Mouse (Mus musculus) right cerebral cortex, postnatal 25 days (tissue): ENCODE data around the gene Rab12.

Experiments used
- DNase-seq: peaks from one replicate; pipeline ENCODE4 v3.0.0; 2022

The Rab12 gene

GRCm38 (mm10) chr17:66498598-66498997, 20.9 kb downstream of the Rab12 start:
- no peak for DNase-seq

- DNase-seq: no peak
These were observed 22.9 kb downstream of the Rab12 start for GRCm38 (mm10) chr17:66496589-66496988.

GRCm38 (mm10) chr17:66490022-66490601, 29.4 kb downstream of the Rab12 start:
- DNase-seq: peak; percentile 69

GRCm38 (mm10) chr17:66486576-66486975, 33.0 kb downstream of the Rab12 start:
- DNase-seq: no peak

GRCm38 (mm10) chr17:66485742-66486141, 33.8 kb downstream of the Rab12 start:
- peak; percentile 73 for DNase-seq

- no peak for DNase-seq
These were observed 34.6 kb downstream of the Rab12 start for GRCm38 (mm10) chr17:66484965-66485364.

GRCm38 (mm10) chr17:66483651-66484454, 35.7 kb downstream of the Rab12 start:
- DNase-seq: no peak

GRCm38 (mm10) chr17:66481295-66481694, 38.2 kb downstream of the Rab12 start:
- no peak for DNase-seq

- DNase-seq: no peak
These were observed 38.8 kb downstream of the Rab12 start for GRCm38 (mm10) chr17:66480491-66481278.

- no peak for DNase-seq
These were observed 39.6 kb downstream of the Rab12 start for GRCm38 (mm10) chr17:66479813-66480490.

GRCm38 (mm10) chr17:66479311-66479710, 40.2 kb downstream of the Rab12 start:
- peak; percentile 54 for DNase-seq

- DNase-seq: no peak
These were observed 46.3 kb downstream of the Rab12 start for GRCm38 (mm10) chr17:66473205-66473604.

- DNase-seq: no peak
These were observed 47.8 kb downstream of the Rab12 start for GRCm38 (mm10) chr17:66471775-66472174.

GRCm38 (mm10) chr17:66471252-66471651, 48.3 kb downstream of the Rab12 start:
- no peak for DNase-seq

GRCm38 (mm10) chr17:66470020-66470419, 49.5 kb downstream of the Rab12 start:
- DNase-seq: no peak

GRCm38 (mm10) chr17:66457278-66457677, 62.3 kb downstream of the Rab12 start:
- no peak for DNase-seq

- peak; percentile 82 for DNase-seq
These were observed 68.4 kb downstream of the Rab12 start for GRCm38 (mm10) chr17:66451143-66451542.

GRCm38 (mm10) chr17:66450526-66451070, 68.9 kb downstream of the Rab12 start:
- DNase-seq: no peak

GRCm38 (mm10) chr17:66449460-66450341, 69.8 kb downstream of the Rab12 start, which contains the start of gene Mtcl1:
Gene Mtcl1 (minus strand): TSS chr17:66449750.
- peak; percentile 88 for DNase-seq

- peak; percentile 76 for DNase-seq
These were observed 70.8 kb downstream of the Rab12 start for GRCm38 (mm10) chr17:66448421-66449405.
